Mouse (Mus musculus) embryonic facial prominence, embryonic 15.5 days (tissue): ENCODE data around the gene Tspyl1. TPM values are rescaled to one million over a fixed set of nuclear protein-coding genes. Genes with fewer than 3 reads are reported as not detected.

ENCODE experiments used
- polyA plus RNA-seq: library from polyadenylated mRNA; unstranded; fragments of >200 nt; fragmentation: Nextera tagmentation; extraction: Ambion mirVana; gene quantifications from 2 replicates; pipeline ENCODE4 v1.2.1, GENCODE M21; 2015

The Tspyl1 gene
- polyA plus RNA-seq, 1 experiment from 2014 or later, result 80.1 TPM

Other genes with a start within 250 kb of the Tspyl1 start
- gene Trappc3l, start 244.6 kb upstream of the Tspyl1 start, polyA plus RNA-seq, result not detected in 2 replicates
- gene Calhm4, start 237.9 kb upstream of the Tspyl1 start, polyA plus RNA-seq, result 0.43 and 0.98 TPM in 2 replicates
- gene Calhm5, start 185.7 kb upstream of the Tspyl1 start, polyA plus RNA-seq, result 1.7 and 1.9 TPM in 2 replicates
- 1.4 and 1.9 TPM in 2 replicates for gene Calhm6, start 154.2 kb upstream of the Tspyl1 start, polyA plus RNA-seq
- gene Dse, start 74.5 kb upstream of the Tspyl1 start, polyA plus RNA-seq, result 32.8 and 35.0 TPM in 2 replicates
- gene Tspyl4, start 15.3 kb downstream of the Tspyl1 start, polyA plus RNA-seq, result 17.7 and 21.5 TPM in 2 replicates
- 0.49 and 0.75 TPM in 2 replicates for gene Col10a1, start 107.8 kb downstream of the Tspyl1 start, polyA plus RNA-seq
- gene Nt5dc1, start 136.4 kb downstream of the Tspyl1 start, polyA plus RNA-seq, result 8.7 and 10.7 TPM in 2 replicates
- 11.1 and 11.7 TPM in 2 replicates for gene Frk, start 201.2 kb downstream of the Tspyl1 start, polyA plus RNA-seq